Mouse (Mus musculus) lung, postnatal 0 days (tissue): Measurements from ENCODE around the gene Atg3. TPM values are rescaled to one million over a fixed set of nuclear protein-coding genes. Genes with fewer than 3 reads are reported as not detected.
A peak's percentile ranks its signal among the peaks of the same experiment; 100 is the strongest.

Source experiments
- ATAC-seq: fragments of 200-750 bp; cut with Nextera tagmentation; 2 replicates; pipeline ENCODE4 v1.8.0; 2017; ENCODE audit warnings: moderate library complexity
- DNase-seq: peaks from one replicate; pipeline ENCODE4 v3.0.0-alpha.2; 2016; ENCODE audit warnings: low spot score
- H3K27ac ChIP-seq: fragments of 300-500 bp; sonication (generic); 2 replicates; pipeline ENCODE4 v1.5.1; 2014; ENCODE audit warnings: antibody characterized with exemption, mild to moderate bottlenecking, low read length, mixed read lengths
- H3K27me3 ChIP-seq: fragments of 300-500 bp; sonication (generic); replicated peaks from 2 replicates; pipeline ENCODE4 v1.6.1; 2014; ENCODE audit warnings: low read length, mixed read lengths; ENCODE audit not compliant: insufficient read depth
- H3K36me3 ChIP-seq: fragments of 300-500 bp; sonication (generic); 2 replicates; pipeline ENCODE4 v1.6.1; 2014; ENCODE audit warnings: low read length, mixed read lengths; ENCODE audit not compliant: insufficient read depth
- H3K4me1 ChIP-seq: fragments of 300-500 bp; sonication (generic); 2 replicates; pipeline ENCODE4 v1.6.1; 2014; ENCODE audit warnings: antibody characterized with exemption, low read depth, low read length, mixed read lengths; ENCODE audit not compliant: insufficient read depth
- H3K4me2 ChIP-seq: fragments of 300-500 bp; sonication (generic); replicated peaks from 2 replicates; pipeline ENCODE4 v1.6.1; 2014; ENCODE audit warnings: low read depth, mild to moderate bottlenecking, low read length, moderate library complexity, mixed read lengths
- H3K4me3 ChIP-seq: fragments of 300-500 bp; sonication (generic); 2 replicates; pipeline ENCODE4 v1.5.1; 2014; ENCODE audit warnings: low read depth, low read length
- H3K9ac ChIP-seq: fragments of 300-500 bp; sonication (generic); replicated peaks from 2 replicates; pipeline ENCODE4 v1.6.1; 2014; ENCODE audit warnings: low read depth, mild to moderate bottlenecking
- H3K9me3 ChIP-seq: fragments of 300-500 bp; sonication (generic); 2 replicates; pipeline ENCODE4 v1.6.1; 2016; ENCODE audit warnings: low read length, mixed read lengths
- CTCF ChIP-seq: IDR thresholded peaks from 2 replicates; pipeline ENCODE4 v1.5.1; 2016; ENCODE audit warnings: antibody characterized with exemption, mild to moderate bottlenecking
- EP300 ChIP-seq: IDR thresholded peaks from 2 replicates; pipeline ENCODE4 v1.6.1; 2016; ENCODE audit warnings: antibody characterized with exemption, mild to moderate bottlenecking, control low read depth
- WGBS: fragments of 180-500 bp; shearing (Covaris S2); extraction: QIAGEN DNeasy Blood & Tissue Kit; methylation state at CpG from one replicate; pipeline ENCODE4 v1.1.7; 2014; 5-methylcytosine and 5-hydroxymethylcytosine counted together
- polyA plus RNA-seq: library from polyadenylated mRNA; unstranded; fragments of >200 nt; fragmentation: Nextera tagmentation; extraction: Ambion mirVana; gene quantifications from 2 replicates; pipeline ENCODE4 v1.2.1, GENCODE M21; 2015

Atg3 gene
- polyA plus RNA-seq, result 53.9 and 55.8 TPM in 2 replicates

GRCm38 (mm10) chr16:45158522-45159388 lies at the start of gene Atg3, which contains the start of gene Slc35a5:
Atg3 (plus strand) TSS chr16:45158785.
Slc35a5 (minus strand) TSS chr16:45158706.
- DNase-seq, result peak; percentile 100
- ATAC-seq, result peak; percentile 96
- Histone ChIP-seq H3K4me2 (peak within 1 kb of the TSS; percentile 80), H3K9me3 (no peaks in the 10 kb centered on the region), H3K4me1 (peaks cover 11% of the 10 kb centered on the region; the same call in 1 of the 2 replicates), H3K36me3 (no peaks in the 10 kb centered on the region), H3K27me3 (no peaks in the 10 kb centered on the region), H3K4me3 (peak within 1 kb of the TSS; percentile 92), H3K27ac (peak within 1 kb of the TSS; percentile 95), H3K9ac (peak within 1 kb of the TSS; percentile 89)
- TF ChIP-seq CTCF (no peak), EP300 (peak; percentile 67; the same call in 1 of the 2 replicates)
- under 1% methylated on average over 57 of the region's 64 CpGs for WGBS

GRCm38 (mm10) chr16:45110498-45110897 lies 48.1 kb upstream of the Atg3 start:
- H3K4me3 ChIP-seq, result no peak overlapping the region
- no peaks in the 10 kb centered on the region for H3K27me3 ChIP-seq
- DNase-seq, result peak; percentile 88
- H3K4me1 ChIP-seq, result no peaks in the 10 kb centered on the region; the same call in 1 of the 2 replicates
- WGBS, result 15% methylated on average over 4 of the region's 4 CpGs
- TF ChIP-seq CTCF (no peak), EP300 (peak; percentile 67)
- H3K4me2 ChIP-seq, result no peak overlapping the region
- no peaks in the 10 kb centered on the region for H3K36me3 ChIP-seq
- H3K27ac ChIP-seq, result no peak overlapping the region
- no peak overlapping the region for H3K9ac ChIP-seq
- H3K9me3 ChIP-seq, result no peaks in the 10 kb centered on the region
- peak; percentile 97 for ATAC-seq

GRCm38 (mm10) chr16:45117200-45117599 lies 41.4 kb upstream of the Atg3 start:
- no peak overlapping the region for H3K4me3 ChIP-seq
- DNase-seq (no peak), ATAC-seq (no peak)
- H3K27ac ChIP-seq, result no peak overlapping the region
- no peaks in the 10 kb centered on the region for H3K27me3 ChIP-seq
- TF ChIP-seq EP300, result no peak
- TF ChIP-seq CTCF, result no peak
- H3K9me3 ChIP-seq, result no peaks in the 10 kb centered on the region
- H3K4me1 ChIP-seq, result no peaks in the 10 kb centered on the region
- H3K9ac ChIP-seq, result no peak overlapping the region
- H3K4me2 ChIP-seq, result no peak overlapping the region
- no peaks in the 10 kb centered on the region for H3K36me3 ChIP-seq
- 84% methylated on average over 3 of the region's 3 CpGs for WGBS

GRCm38 (mm10) chr16:45118760-45119159 lies 39.8 kb upstream of the Atg3 start:
- Histone ChIP-seq H3K27me3 (no peaks in the 10 kb centered on the region), H3K4me1 (no peaks in the 10 kb centered on the region), H3K4me3 (no peak overlapping the region), H3K9ac (no peak overlapping the region), H3K27ac (no peak overlapping the region), H3K9me3 (no peaks in the 10 kb centered on the region), H3K36me3 (no peaks in the 10 kb centered on the region), H3K4me2 (no peak overlapping the region)
- no peak for TF ChIP-seq EP300
- TF ChIP-seq CTCF, result no peak
- ATAC-seq (peak; percentile 62), DNase-seq (peak; percentile 57)
- 53% methylated on average over 3 of the region's 3 CpGs for WGBS

- no peak overlapping the region for H3K27ac ChIP-seq
- DNase-seq, result peak; percentile 16
- 46% methylated on average over 5 of the region's 5 CpGs for WGBS
Measured at GRCm38 (mm10) chr16:45120844-45121425, 37.6 kb upstream of the Atg3 start.

GRCm38 (mm10) chr16:45122571-45122970 lies 36.0 kb upstream of the Atg3 start:
- Histone ChIP-seq H3K9me3 (no peaks in the 10 kb centered on the region), H3K36me3 (no peaks in the 10 kb centered on the region), H3K4me3 (no peak overlapping the region), H3K27me3 (no peaks in the 10 kb centered on the region), H3K27ac (no peak overlapping the region), H3K4me1 (no peaks in the 10 kb centered on the region), H3K4me2 (no peak overlapping the region), H3K9ac (no peak overlapping the region)
- 66% methylated on average over 5 of the region's 5 CpGs for WGBS
- peak; percentile 57 for DNase-seq
- peak; percentile 35 for ATAC-seq
- TF ChIP-seq EP300 (no peak), CTCF (peak; percentile 62)

More at GRCm38 (mm10) chr16:45120844-45121425, 37.6 kb upstream of the Atg3 start:
- no peak overlapping the region for H3K9ac ChIP-seq
- H3K36me3 ChIP-seq, result no peaks in the 10 kb centered on the region
- no peaks in the 10 kb centered on the region for H3K4me1 ChIP-seq
- H3K4me2 ChIP-seq, result no peak overlapping the region
- 0 out of 2 replicates have a peak, but pooled peaks have one; percentile 29 for ATAC-seq
- no peaks in the 10 kb centered on the region for H3K9me3 ChIP-seq
- no peaks in the 10 kb centered on the region for H3K27me3 ChIP-seq
- no peak for TF ChIP-seq EP300
- no peak for TF ChIP-seq CTCF
- H3K4me3 ChIP-seq, result no peak overlapping the region
